15 mouse cellular contexts compared by ENCODE assay signal in the genomic region with DNA sequence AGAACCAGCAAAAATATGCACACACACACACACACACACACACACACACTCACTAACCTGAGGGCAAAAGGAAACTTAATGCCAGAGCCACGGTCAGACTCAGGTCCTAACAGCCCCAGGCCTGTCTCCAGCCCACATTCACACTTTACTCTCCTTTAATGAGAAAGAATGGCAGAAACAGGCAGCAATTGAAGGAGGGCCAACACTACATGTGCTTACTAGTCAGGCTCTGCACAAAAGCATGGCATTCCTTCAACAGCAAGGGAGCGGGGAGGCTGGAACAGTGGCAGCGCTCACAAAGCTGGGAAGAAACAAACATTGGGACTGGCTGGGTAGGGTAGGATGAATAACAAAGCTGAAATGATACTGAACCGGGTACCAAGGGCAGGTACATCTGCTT. TPM values are rescaled to one million over a fixed set of nuclear protein-coding genes. Genes with fewer than 3 reads are reported as not detected.
DNase-seq lines count a peak whose midpoint lies in the region; ATAC-seq lines count a peak whose summit lies in the region.
"Had no signal": no experiment of that assay in that cellular context is flagged by ENCODE, and none has a peak within 500 bp of the region (broad histone marks: within the 10 kb centered on the region; RNA-seq: fewer than 3 reads in every experiment).

No protein-coding gene starts in this region.

- H3K4me1 ChIP-seq in forebrain, embryonic 15.5 days = peaks cover 15% of the 10 kb centered on the region
- H3K4me1 ChIP-seq in forebrain, embryonic 10.5 days = peaks cover 27% of the 10 kb centered on the region
- H3K4me1 ChIP-seq in liver, embryonic 15.5 days (replicated peaks) = peaks cover 15% of the 10 kb centered on the region
- H3K4me1 ChIP-seq in liver, embryonic 12.5 days = peaks cover 11% of the 10 kb centered on the region; the same call in 1 of the 2 replicates
- peaks cover 12% of the 10 kb centered on the region for H3K4me1 ChIP-seq in intestine, embryonic 15.5 days (replicated peaks)

- H3K4me2 ChIP-seq in forebrain, embryonic 15.5 days (replicated peaks) = no peak overlapping the region
- H3K4me2 ChIP-seq in liver, embryonic 15.5 days = no peak overlapping the region
- no peak overlapping the region for H3K4me2 ChIP-seq in liver, embryonic 12.5 days
- H3K4me2 ChIP-seq in intestine, embryonic 15.5 days (replicated peaks) = no peak overlapping the region
- H3K4me2 ChIP-seq: limb, embryonic 12.5 days had no signal

- no peak overlapping the region for H3K9ac ChIP-seq in forebrain, embryonic 15.5 days (replicated peaks)
- no peak overlapping the region for H3K9ac ChIP-seq in liver, embryonic 15.5 days
- H3K9ac ChIP-seq in liver, embryonic 12.5 days = no peak overlapping the region
- no peak overlapping the region for H3K9ac ChIP-seq in intestine, embryonic 15.5 days
- H3K9ac ChIP-seq: limb, embryonic 12.5 days had no signal

- H3K27ac ChIP-seq in forebrain, embryonic 15.5 days (replicated peaks) = peak overlapping the region; percentile 50; the same call in 1 of the 2 replicates
- no peak overlapping the region for H3K27ac ChIP-seq in forebrain, embryonic 10.5 days
- H3K27ac ChIP-seq in liver, embryonic 15.5 days (replicated peaks) = peak overlapping the region; percentile 57
- H3K27ac ChIP-seq in liver, embryonic 12.5 days = no peak overlapping the region
- 0 out of 2 replicates have a peak overlapping the region, but pooled peaks have one; percentile 48 for H3K27ac ChIP-seq in intestine, embryonic 15.5 days
- H3K27ac ChIP-seq: limb, embryonic 12.5 days had no signal

- no peaks in the 10 kb centered on the region for H3K36me3 ChIP-seq in forebrain, embryonic 15.5 days
- no peaks in the 10 kb centered on the region for H3K36me3 ChIP-seq in forebrain, embryonic 10.5 days (replicated peaks)
- H3K36me3 ChIP-seq in liver, embryonic 15.5 days (replicated peaks) = no peaks in the 10 kb centered on the region
- no peaks in the 10 kb centered on the region for H3K36me3 ChIP-seq in liver, embryonic 12.5 days
- H3K36me3 ChIP-seq in intestine, embryonic 15.5 days = no peaks in the 10 kb centered on the region
- H3K36me3 ChIP-seq: G1E; limb, embryonic 12.5 days had no signal

- H3K4me3 ChIP-seq in forebrain, embryonic 15.5 days = no peak overlapping the region
- no peak overlapping the region for H3K4me3 ChIP-seq in forebrain, embryonic 10.5 days
- no peak overlapping the region for H3K4me3 ChIP-seq in liver, embryonic 15.5 days (replicated peaks)
- no peak overlapping the region for H3K4me3 ChIP-seq in liver, embryonic 12.5 days
- no peak overlapping the region for H3K4me3 ChIP-seq in intestine, embryonic 15.5 days (replicated peaks)
- H3K4me3 ChIP-seq: erythroblast, embryonic 14.5 days; limb, embryonic 12.5 days had no signal

- ATAC-seq in forebrain, embryonic 15.5 days (replicated peaks) = peak; percentile 76
- ATAC-seq in liver, embryonic 15.5 days (ENCODE audit: insufficient read depth) = no peak
- ATAC-seq in liver, embryonic 12.5 days = no peak
- ATAC-seq in intestine, embryonic 15.5 days = no peak
- ATAC-seq: inflammation-experienced regulatory T-cells, adult 6 months had no signal

- WGBS in forebrain, embryonic 15.5 days = 35% methylated on average over 4 of the region's 4 CpGs
- WGBS in forebrain, embryonic 10.5 days = 81% methylated on average over 4 of the region's 4 CpGs
- 72% methylated on average over 4 of the region's 4 CpGs for WGBS in liver, embryonic 15.5 days (ENCODE audit: insufficient replicate concordance)
- 79% methylated on average over 4 of the region's 4 CpGs for WGBS in liver, embryonic 12.5 days (ENCODE audit: insufficient replicate concordance)
- WGBS in intestine, embryonic 15.5 days = 92% methylated on average over 4 of the region's 4 CpGs

- no peak for DNase-seq in forebrain, embryonic 10.5 days (ENCODE audit: extremely low spot score, low spot score)
- peak; percentile 29 for DNase-seq in NIH3T3 (ENCODE audit: low read depth)
- DNase-seq in testis, postnatal 10 days (ENCODE audit: low spot score) = no peak
- no peak for DNase-seq in urinary bladder, adult 2 months (ENCODE audit: low spot score)
- DNase-seq: cerebellum, adult 11 months; retina, postnatal 1 day; spleen, adult 18-20 months had no signal

- no peaks in the 10 kb centered on the region for H3K9me3 ChIP-seq in forebrain, embryonic 15.5 days
- no peaks in the 10 kb centered on the region for H3K9me3 ChIP-seq in forebrain, embryonic 10.5 days
- no peaks in the 10 kb centered on the region for H3K9me3 ChIP-seq in liver, embryonic 15.5 days (replicated peaks)
- no peaks in the 10 kb centered on the region for H3K9me3 ChIP-seq in liver, embryonic 12.5 days (replicated peaks)
- no peaks in the 10 kb centered on the region for H3K9me3 ChIP-seq in intestine, embryonic 15.5 days
- H3K9me3 ChIP-seq: G1E; limb, embryonic 12.5 days had no signal

- no peaks in the 10 kb centered on the region for H3K27me3 ChIP-seq in forebrain, embryonic 15.5 days
- no peaks in the 10 kb centered on the region for H3K27me3 ChIP-seq in forebrain, embryonic 10.5 days (ENCODE audit: poor library complexity, severe bottlenecking)
- no peaks in the 10 kb centered on the region for H3K27me3 ChIP-seq in liver, embryonic 15.5 days
- no peaks in the 10 kb centered on the region for H3K27me3 ChIP-seq in liver, embryonic 12.5 days (replicated peaks)
- H3K27me3 ChIP-seq in intestine, embryonic 15.5 days (replicated peaks) = no peaks in the 10 kb centered on the region
- H3K27me3 ChIP-seq: limb, embryonic 12.5 days had no signal

RNA-seq across cellular contexts. Expression of a gene that starts 45.8 kb away (rescaled TPM):
- polyA plus RNA-seq in forebrain, embryonic 15.5 days (2015; fragmentation: Nextera tagmentation; extraction: Ambion mirVana) = 52.6 and 57.4 TPM in 2 replicates
- 42.8 and 45.1 TPM in 2 replicates for polyA plus RNA-seq in forebrain, embryonic 10.5 days (2016; fragmentation: Nextera tagmentation; extraction: Ambion mirVana)
- polyA plus RNA-seq in liver, embryonic 15.5 days (2015; fragmentation: Nextera tagmentation; extraction: Ambion mirVana) = 427 and 441 TPM in 2 replicates
- polyA plus RNA-seq in liver, embryonic 12.5 days (2016; fragmentation: Nextera tagmentation; extraction: Ambion mirVana) = 596 and 604 TPM in 2 replicates
- 97.7 TPM in 2 replicates for polyA plus RNA-seq in intestine, embryonic 15.5 days (2015; fragmentation: Nextera tagmentation; extraction: Ambion mirVana)
- polyA plus RNA-seq in urinary bladder, adult 2 months (2012; rRNA removed) = 84.0 and 84.1 TPM in 2 replicates

Comparison
In these comparisons a context has a peak if more than half of its experiments do, and no peak if none do; other contexts are left out.
1. H3K27ac ChIP-seq: peak in forebrain, embryonic 15.5 days (single experiment), liver, embryonic 15.5 days (single experiment) and intestine, embryonic 15.5 days (single experiment); none in forebrain, embryonic 10.5 days (single experiment) and liver, embryonic 12.5 days (single experiment).